Mouse (Mus musculus) urinary bladder, postnatal 10 days (tissue): Measurements from ENCODE around the gene Sh3d21.

Experiments
- DNase-seq: peaks from one replicate; pipeline ENCODE4 v3.0.0; 2022; ENCODE audit warnings: low spot score

Sh3d21 gene

DNA sequence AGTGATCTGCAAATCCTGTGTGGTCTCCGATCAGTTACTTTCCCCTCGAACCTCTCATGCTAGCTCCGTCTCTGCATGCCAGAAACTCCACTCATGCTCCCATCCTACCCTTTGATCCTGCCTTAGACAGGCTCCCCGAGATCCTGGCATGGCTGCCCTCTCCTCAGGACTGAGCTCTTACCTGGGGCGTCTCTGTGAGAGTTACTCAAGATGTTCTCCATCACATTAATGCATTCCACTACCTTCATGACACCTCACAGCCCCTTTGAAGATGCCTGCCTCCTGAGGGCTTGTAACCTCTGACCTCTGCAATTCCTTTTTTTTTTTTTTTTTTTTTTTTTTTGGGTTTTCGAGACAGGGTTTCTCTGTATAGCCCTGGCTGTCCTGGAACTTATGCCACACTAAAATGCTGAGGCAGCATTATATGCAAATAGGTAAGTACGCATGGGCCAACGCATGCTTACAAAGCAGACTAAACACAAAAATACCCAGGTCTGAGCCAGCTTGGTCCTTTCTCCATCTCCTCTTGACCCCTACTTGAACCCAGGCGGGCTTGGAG lies 16.2 kb downstream of the Sh3d21 start:
- DNase-seq, result no peak

DNA sequence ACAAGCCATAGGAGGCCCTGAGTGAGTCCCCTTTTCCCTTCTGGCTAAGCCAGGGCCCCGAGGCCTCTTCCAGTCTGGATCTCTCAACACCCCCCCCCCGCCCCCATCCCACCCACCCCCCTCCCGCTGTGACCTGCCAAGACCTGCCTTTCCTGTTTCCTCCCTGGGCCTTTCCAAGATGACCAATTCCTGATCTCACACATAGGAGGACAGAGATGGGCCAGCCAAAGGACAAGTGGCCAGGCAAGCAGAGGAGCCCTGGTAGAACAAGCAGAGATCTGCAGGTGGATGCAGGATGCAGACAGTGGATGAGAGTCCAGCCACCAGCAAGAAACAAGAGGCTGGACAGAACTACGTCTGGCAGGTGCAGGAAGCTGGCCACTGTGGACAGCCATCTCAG lies 17.9 kb downstream of the Sh3d21 start:
- DNase-seq, result no peak

DNA sequence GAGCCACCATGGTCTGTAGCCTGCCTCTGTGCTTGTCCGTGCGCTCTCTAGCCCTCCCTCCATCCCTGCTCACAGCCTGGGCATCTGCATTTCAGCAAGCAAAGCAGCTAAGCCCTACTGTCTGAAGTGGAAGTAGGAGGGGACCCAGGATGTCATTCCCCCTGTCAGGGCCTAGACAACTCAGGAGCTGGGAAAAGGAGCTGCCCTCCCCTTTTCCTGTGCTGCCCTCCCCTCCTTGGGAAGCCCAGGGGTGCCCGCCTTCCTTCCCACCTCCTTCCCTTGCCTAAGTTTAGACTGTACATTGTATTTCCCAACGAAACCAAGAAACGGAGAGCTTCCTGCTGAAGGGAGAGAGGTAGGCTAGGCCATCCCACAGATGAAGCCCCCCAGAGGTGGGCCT lies 22.3 kb downstream of the Sh3d21 start:
- DNase-seq, result no peak

DNA sequence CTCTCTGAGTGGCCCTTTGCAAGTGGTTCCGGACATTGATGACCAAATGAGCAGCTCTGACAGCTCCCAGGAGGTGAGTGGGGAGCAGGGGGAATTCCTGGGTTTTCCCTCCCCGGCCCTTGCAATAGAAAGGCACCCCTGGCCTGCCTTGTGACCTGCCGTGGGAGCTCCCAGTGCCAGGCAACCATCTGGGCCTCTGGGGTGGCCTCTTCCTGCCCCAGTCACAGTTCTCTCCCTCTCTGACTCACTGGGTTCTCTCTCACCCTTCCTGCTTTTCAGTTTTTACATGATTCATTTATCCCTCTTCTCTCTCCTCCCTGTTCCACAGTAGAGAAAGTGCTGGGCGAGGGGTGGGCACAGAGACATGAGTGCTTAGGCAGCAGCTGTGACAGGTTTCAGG lies 25.5 kb downstream of the Sh3d21 start:
- DNase-seq, result no peak

DNA sequence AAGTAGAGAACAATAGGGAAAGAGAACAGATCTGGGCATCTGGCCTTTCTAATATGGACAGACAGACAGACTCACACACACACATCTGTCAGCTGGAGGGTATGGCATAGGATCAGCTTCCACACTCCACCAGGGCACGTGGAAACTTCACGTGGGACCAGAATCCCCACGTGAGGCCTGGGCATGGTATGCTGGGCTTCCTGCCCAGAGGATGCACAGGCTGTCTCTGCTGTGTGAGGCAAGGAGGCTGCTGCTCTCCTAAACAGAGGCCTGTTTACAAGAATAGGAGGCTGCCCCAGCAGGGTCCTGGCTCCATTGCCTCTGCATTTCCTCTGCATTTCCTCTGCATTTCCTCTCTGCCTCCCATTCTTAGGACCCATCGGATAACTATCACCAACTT lies 28.7 kb downstream of the Sh3d21 start:
- no peak for DNase-seq

DNA sequence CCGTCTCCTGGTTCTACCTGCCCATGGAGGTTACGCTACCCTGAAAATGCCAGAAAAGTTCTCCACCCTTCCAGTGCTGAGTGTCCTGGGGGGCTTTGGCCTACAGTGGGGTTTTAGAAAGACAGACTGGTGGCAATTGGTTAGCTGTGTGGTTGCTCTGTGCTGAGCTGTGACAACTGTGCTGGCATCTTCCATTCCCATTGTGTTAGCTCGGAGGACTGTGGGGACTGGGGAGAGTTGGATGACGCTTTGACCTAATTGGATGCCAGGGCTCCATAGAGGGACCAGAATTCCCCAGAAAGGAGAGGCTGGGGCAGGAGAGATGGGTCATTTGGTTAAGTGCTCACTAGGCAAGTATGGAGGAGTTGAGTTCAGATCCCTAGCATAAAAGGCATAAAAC lies 29.1 kb downstream of the Sh3d21 start:
- DNase-seq, result no peak

DNA sequence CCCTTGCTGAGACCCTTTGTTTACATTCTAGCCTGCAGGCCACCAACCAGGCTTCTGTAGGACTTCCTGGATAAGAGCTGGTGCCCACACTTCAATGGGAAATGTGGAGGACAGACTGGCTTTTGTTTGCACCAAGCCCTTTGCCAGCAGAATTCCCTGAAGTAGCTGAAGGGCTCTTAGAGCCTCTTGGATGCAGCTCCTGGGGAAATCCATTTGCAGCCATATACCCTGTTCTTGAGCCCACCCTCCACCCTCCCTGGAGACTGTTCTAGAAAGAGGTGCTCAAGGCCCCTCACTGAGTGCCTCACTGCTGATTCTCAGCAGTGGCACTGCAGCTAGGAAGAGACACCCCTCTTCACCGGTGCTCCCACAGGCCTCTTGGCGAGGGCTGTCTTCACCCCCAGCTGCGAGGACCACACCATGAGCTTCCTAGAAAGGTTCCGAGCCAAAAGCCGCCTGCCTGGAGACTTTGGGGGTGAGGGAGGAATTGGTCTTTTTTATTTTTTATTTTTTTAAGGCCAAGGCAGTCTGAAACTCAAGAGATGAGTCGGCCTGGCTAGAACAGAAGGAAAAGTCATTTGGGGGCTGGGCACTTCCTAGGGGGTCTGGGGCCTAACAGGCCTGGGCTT lies 30.5 kb downstream of the Sh3d21 start:
- no peak for DNase-seq

DNA sequence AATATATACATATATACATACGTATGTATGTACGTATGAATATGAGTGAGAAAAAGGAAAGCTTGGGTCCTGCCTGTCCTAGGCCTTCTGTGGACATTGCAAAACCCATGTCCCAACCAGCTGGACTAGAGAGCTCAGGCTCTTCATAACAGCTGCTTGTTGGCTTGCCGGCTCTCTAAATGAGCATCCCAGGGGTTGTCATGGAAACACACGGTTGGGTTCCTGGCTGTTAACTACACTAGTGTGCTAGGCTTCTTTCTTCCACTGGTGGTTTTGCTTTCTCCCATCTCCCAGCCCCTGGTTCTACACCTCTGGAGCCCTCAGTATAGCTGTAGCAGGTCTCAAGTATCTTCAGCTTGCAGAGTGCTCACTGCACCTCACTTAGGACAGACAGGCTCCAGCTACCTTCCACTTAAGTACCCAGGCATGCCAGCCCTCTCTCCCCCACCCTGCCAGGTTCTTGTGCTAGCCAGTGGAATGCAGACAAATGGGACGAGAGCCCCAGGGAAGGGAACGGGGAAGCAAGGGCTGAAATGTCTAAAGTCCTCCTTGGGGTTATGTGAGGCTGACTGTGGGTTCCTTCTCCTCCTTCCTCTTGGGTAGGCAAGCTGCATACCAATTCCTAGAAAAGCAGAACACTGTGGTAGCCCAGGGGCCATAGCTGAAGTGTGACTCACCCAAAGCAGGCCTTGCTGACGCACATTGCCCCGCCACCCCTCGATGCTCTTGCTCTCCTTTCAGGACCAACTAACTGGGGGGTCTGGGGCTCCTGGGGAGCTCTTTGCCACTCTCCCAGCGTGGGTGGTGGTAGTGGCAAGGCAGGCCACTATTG lies 31.8 kb downstream of the Sh3d21 start:
- DNase-seq, result no peak

DNA sequence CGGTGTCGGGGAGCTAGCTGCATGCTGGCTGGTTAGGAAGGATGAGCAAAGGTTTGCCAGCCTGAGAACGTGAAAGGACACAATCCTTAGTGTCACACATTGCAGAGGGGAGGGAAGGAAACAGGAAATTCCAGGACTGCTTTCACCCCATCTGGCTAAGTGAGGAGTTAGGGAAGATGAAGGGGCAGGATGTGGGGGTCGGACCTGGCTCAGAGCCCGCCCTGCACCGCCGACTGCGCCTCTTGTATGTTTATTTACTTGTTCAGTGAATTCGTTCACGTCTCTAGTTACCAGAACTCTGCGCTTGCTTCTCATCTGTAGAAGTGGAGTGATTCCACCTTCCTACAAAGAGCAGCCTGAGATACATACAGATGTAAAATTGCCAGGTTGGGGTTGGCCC lies 32.8 kb downstream of the Sh3d21 start:
- no peak for DNase-seq

DNA sequence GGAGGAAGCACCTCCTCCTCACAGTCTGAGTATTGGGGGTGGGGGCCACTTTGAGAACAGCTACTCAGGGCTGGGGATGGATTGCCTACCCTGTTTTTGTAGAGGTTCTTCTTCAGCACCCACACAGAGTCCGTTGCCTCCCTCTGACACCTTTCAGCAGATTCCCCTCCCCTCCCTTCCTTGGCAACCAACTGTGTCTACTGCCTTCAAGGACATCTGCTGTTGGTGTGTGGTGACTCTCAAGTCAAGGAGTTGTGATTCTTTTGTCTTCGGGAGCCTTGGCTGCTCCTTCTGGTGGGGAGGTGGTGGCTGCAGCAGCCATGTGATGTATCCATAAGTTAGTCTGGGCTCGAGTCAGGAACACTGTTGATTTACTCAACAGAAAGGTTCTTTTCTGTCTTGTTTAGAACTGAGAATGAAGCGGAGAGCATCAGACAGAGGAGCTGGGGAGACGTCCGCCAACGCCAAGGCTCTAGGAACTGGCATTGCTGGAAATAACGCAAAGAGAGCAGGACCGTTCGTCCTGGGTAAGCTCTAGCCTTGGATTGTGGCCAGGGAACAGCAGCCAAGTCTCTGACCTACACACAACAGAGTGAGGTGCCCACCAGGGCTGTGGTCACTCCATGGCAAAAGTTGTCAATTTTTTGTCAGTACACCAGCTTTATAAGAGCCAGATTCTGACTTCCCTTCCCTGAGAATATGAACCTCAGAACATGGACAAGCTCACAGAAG lies 39.8 kb downstream of the Sh3d21 start:
- DNase-seq, result no peak

DNA sequence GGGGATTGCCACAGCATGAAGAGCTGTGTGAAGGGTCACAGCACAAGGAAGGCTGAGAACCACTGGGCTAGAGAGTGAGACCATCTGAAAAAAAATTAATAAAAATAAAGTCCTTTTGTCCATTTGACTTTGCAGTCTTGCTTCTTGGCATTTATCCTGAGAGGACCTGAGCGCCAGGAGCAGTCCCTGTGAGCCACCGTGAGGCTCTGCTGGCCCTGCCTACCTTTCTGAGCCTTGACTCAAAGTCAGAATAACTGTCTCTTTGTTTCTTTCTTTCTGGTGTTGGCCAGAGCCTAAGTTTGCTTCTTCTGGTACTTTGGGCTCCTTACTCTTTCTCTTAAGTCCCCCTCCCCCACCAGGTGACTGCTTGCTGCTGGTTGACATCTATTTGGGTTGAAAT lies 42.8 kb downstream of the Sh3d21 start:
- DNase-seq, result no peak

DNA sequence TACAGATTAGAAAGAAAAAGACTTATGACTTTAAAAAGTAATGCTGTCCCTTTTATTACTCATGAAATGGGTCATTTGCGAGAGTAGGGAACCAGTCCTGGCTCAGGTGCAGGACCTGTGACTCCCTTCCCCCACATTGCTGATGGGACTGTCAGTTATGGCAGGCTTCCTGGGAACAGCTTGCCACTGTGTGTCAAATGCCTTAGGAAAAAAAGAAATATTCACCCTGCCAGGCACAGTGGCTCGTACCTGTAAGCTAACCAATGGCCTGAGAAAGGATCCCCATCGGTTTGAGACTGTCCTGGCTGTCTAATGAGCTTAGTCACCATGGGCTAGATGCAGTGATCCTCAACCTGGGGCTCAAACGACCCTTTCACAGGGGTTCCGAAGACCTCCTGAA lies 43.2 kb downstream of the Sh3d21 start:
- DNase-seq, result no peak

DNA sequence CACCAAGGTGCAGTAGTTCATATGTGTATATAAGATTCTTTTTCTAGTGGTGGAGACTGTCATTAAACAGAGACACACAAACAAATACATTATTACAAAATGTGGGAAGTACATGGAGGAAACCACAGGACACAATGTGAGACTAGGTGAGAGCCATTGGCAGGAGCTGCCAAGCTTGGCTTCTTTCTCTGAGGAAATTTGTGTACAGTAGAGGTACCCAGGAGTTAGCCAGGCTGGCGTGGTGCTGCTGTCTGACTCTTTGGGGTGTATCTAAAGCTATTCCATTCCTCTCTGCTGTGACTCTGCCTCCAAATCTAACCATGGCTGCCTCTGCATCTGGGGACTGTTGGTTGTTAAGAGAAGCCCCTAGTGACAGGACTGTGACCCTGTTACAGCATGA lies 44.2 kb downstream of the Sh3d21 start:
- no peak for DNase-seq

DNA sequence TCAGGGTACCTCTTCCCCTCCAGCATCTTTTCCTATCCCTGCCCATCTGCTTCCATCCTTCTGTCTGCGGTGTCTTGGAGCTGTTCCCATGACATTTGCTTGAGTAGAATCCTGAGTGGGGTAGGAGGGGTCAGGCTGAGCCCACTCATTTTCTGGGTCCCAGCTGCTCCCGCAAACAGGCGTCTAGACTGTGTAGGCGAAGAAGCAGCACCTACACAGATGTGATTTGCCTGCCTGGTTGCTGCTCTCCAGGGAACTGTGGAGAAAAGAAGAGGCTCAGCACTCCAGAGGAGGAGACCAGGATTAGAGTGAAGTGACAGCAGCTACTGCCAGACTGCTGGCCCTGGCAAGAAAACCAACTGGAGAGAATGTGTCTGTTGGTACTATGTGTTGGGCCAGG lies 44.6 kb downstream of the Sh3d21 start:
- no peak for DNase-seq

DNA sequence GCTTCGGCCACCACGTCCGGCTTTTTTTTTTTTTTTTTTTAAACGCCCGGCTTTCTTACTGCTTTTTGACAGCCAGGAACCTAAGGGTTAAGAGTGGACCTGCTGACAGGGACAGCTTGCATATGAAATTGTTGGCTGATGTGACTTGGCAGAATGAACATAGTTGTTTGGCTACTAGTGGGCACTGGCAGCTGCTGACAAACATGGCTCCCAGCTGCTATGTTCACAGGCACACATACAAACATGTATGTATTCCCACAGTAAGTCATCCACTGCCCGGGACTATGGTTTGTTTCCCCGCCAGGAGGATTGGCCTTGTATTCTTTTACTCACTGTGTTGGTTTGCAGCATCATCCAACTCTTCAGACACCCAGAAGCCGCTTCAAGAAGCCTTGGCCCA lies 46.2 kb downstream of the Sh3d21 start:
- DNase-seq, result no peak

DNA sequence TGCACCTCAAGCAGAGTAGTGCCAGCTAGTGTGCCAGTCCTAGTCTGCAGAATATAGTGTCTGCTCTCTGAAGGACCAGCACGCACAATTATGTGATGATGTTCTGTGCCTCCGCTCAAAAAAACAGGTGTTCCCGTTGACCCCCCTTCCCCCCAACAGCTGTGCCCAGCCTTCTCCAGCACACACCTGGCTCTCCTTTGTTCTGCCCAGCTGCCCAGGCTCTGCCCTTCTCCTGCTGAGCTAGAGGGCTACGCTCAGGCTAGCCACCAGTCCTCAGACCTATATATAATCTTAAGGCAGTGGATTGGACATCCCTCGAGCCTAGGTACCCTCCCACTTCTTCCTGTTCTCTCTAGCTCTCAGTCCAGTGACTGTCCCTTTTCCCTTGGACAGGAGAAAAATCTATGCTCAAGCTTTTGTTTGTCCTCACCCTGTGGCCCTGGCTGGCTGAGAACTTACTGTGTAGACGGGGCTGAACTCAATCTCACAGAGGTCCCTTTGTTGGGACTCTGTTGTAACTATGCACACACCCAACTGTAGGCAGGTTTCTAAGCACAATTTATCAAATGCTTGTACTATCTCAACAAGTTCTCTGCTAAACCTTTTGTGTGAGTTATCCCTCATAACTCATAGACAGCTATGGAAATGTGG lies 47.3 kb downstream of the Sh3d21 start:
- DNase-seq, result no peak

DNA sequence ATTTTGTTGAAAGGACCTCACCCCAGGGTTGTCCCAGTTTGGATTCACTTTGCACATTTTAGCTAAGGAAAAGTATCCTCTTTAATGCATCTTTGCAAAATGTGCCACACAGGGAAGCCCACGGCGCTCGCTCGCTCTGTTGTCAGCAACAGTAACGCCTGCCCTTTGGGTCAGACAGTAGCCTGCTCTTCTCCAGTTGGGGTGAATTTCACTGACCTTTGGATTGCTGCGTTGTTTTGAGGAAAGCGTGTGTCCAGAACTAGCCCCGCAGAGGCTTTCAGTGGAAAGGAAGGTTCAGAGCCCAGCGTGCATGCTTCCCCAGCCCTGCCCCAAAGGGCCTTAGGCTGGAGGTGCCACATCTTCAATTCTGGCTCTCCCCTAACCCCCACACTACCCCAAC lies 47.9 kb downstream of the Sh3d21 start:
- DNase-seq, result no peak

DNA sequence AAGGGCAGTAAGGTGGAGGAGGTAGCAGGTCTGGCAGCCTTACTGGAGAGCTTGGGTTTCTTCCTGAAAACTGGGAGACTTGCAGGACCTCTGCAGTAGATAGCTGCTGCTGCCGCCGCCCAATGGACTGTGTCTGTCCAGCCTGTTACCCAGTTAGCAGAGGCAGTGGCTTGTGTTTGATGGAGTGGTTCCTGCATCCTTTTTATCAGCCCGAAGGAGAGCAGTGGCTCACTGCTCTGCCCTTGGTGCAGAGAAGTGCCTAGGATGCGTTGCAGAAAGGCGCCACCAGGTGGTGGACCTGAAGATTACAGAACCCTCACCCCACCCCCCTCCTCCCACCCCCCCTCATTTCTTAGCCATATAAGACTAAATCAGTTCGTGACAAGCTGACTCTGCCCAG lies 49.3 kb downstream of the Sh3d21 start:
- no peak for DNase-seq

DNA sequence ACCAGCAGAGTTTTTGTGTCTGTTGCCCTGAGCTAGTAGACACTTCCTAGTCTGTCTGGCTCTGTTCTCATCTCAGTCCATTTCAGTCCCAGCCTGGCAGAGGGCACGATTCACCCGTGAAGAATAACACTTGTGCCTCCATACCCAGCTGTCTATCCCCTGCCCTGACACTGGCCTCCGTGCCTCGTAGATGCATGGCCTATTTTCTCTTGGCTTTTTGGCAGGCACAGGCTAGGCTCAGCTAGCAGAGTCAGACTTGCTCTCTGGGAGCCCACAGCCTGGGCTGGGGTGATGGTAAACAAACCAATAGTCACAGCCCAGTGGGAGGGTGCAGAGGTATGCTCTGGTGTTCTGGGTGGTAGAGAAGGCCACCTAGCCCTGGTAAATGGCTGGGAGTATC lies 50.0 kb downstream of the Sh3d21 start:
- no peak for DNase-seq

DNA sequence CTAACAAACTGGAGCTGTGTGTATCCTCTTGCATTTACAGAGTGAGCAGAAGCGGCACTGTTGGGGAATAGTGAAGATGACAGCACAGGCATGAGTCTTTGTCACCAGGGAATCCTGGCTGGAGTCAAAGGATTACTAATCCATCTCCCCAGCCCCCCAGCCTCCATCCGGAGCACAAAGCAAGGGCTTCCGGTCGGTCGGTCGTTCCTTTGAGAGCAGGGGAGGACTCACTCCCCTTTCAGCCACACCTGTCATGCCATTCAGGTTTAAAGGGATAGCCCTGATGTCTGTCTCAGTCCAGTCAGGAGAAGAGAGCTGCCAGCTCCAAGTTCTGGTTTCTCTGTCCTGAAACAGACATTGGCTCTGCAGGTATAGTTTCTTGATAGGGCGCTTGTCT lies 52.1 kb downstream of the Sh3d21 start:
- no peak for DNase-seq

DNA sequence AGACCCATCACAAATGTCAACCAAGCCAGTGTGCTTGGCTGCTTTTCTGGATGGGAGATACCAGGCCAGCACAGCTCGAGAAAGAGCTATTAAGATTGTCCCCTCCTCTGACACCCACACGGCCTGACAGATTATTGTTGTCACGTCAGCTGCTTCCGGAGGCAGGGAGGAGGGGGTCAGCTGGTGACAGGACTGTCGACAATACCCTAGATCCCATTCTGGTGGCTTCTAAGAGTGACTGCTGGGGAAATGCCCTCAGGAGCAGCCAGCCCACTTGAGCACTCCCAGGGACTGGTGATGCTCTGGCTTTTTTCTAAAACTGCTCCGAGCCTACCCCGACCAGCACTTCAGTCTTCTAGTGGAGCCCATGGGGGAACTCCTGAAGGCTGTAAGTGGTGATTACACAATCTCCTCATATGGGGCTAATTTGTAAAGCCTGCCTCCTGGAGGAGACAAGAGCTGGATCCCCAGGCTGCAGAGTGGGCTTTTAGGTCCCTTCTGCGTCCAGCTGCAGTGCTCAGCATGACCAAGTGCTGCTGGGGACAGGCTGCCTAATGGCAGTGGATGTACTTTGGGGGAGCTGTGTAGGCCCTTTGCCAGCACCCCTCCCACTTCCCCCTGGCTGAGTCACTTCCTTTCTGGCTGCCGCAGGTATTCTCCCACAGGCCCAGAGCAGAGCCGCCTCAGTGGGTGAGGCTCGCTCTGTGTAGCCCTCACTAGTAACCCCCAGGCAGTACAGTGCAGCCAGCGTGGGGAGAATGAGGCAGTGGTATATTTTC lies 52.7 kb downstream of the Sh3d21 start:
- no peak for DNase-seq
